Mouse (Mus musculus) megakaryocyte, embryonic 14.5 days (primary cell): ENCODE measurements at regions not wholly inside any gene's neighbourhood (a gene's known extent, or its start where the extent isn't known, plus 50 kb on each side); places are given as distances from the start of the nearest gene placed in this dataset.

Experiments
- H3K27me3 ChIP-seq: replicated peaks from 2 replicates; pipeline ENCODE3; 2012; ENCODE audit warnings: inconsistent platforms
- H3K36me3 ChIP-seq: replicated peaks from 2 replicates; pipeline ENCODE3; 2012; ENCODE audit warnings: low read length, inconsistent platforms, mixed read lengths
- H3K4me1 ChIP-seq: 2 replicates; pipeline ENCODE4 v1.6.1; 2012; ENCODE audit warnings: inconsistent platforms
- H3K4me3 ChIP-seq: replicated peaks from 2 replicates; pipeline ENCODE3; 2012; ENCODE audit warnings: moderate library complexity, mild to moderate bottlenecking, inconsistent platforms
- H3K9me3 ChIP-seq: 2 replicates; pipeline ENCODE4 v1.6.1; 2012; ENCODE audit warnings: inconsistent platforms
- FLI1 ChIP-seq: IDR thresholded peaks from 2 replicates; pipeline ENCODE4 v1.6.1; 2012; ENCODE audit warnings: low read length, inconsistent platforms, mixed read lengths
- GATA1 ChIP-seq: IDR thresholded peaks from 3 replicates; pipeline ENCODE4 v1.6.1; 2012; ENCODE audit warnings: mixed read lengths, low read length, inconsistent platforms, borderline replicate concordance

- TF ChIP-seq FLI1 (no peak), GATA1 (no peak)
- peaks cover 3% of the 10 kb centered on the region; the same call in 1 of the 2 replicates for H3K9me3 ChIP-seq
- no peaks in the 10 kb centered on the region for H3K27me3 ChIP-seq
- no peaks in the 10 kb centered on the region for H3K4me1 ChIP-seq
- H3K36me3 ChIP-seq, result no peaks in the 10 kb centered on the region
- H3K4me3 ChIP-seq, result no peak overlapping the region
These were observed 213.4 kb upstream of the Chrm2 start for GRCm38 (mm10) chr6:36174514-36174913.

DNA sequence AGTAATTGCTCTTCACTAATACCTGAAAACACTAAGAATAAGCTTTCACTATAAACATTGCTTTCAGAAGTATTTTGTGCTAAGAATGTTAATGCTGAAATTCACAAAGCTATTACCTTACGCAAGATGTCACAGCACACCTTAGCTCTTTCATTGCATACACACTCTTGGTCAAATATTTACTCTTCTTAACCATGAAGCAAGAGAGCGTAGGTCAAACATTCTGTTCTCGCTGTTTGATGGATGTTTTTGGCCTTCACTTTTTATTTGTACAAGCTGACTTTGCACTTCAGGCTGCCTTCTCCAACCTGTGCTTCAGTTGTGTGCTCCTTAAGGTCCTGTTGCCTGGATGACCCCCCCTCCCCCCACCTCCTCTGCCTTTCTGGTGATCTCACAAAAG is 212.8 kb upstream of the Chrm2 start:
- Histone ChIP-seq H3K27me3 (no peaks in the 10 kb centered on the region), H3K36me3 (no peaks in the 10 kb centered on the region), H3K4me1 (no peaks in the 10 kb centered on the region), H3K4me3 (no peak overlapping the region), H3K9me3 (peaks cover 3% of the 10 kb centered on the region; the same call in 1 of the 2 replicates)
- TF ChIP-seq GATA1, result no peak
- TF ChIP-seq FLI1, result no peak

DNA sequence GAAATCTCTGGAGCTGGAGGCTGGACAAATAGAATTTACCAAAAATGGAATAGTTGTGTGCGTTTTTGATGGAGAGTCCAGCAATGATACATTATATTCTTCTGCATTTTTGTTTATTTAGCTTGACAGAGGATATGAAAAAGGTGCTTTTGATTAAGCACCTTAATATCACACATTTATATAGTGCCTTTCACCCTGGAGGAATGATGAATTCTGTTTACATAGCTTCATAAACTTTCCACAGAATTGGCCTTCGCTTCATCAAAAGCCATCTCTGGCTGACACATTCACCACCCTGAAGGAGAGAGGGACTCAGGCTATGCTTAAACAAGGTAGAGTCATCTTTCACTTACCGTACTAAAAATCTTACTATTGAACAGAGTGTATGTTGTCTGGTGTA is 208.0 kb upstream of the Chrm2 start:
- Histone ChIP-seq H3K9me3 (peaks cover 3% of the 10 kb centered on the region; the same call in 1 of the 2 replicates), H3K27me3 (no peaks in the 10 kb centered on the region), H3K36me3 (no peaks in the 10 kb centered on the region), H3K4me1 (no peaks in the 10 kb centered on the region), H3K4me3 (no peak overlapping the region)
- TF ChIP-seq GATA1, result no peak
- no peak for TF ChIP-seq FLI1

DNA sequence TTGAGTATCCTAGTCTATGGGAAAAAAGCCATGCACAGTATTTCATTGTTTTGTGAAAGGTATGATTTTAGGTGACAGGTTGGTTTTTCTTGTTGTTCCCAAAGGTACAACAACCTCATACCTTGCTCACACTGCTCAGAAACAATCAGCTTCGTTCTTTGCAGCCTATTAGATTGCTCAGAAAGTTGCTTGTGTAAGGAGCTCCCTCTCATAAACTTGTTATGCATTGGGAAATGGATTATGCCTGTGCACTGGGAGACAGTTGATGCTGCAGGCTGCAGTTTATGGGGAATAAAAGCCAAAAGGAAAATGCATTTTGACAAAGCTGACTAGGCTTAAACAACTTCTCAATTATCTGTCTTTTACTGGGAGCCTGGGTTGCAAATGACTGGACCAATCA is 205.2 kb upstream of the Chrm2 start:
- Histone ChIP-seq H3K9me3 (peaks cover 3% of the 10 kb centered on the region; the same call in 1 of the 2 replicates), H3K4me1 (no peaks in the 10 kb centered on the region), H3K27me3 (no peaks in the 10 kb centered on the region), H3K36me3 (no peaks in the 10 kb centered on the region), H3K4me3 (no peak overlapping the region)
- TF ChIP-seq GATA1 (no peak), FLI1 (no peak)

- Histone ChIP-seq H3K9me3 (no peaks in the 10 kb centered on the region; the same call in 1 of the 2 replicates), H3K4me1 (no peaks in the 10 kb centered on the region), H3K36me3 (no peaks in the 10 kb centered on the region), H3K27me3 (no peaks in the 10 kb centered on the region), H3K4me3 (no peak overlapping the region)
- no peak for TF ChIP-seq GATA1
- no peak for TF ChIP-seq FLI1
These were observed 181.2 kb upstream of the Chrm2 start for GRCm38 (mm10) chr6:36206666-36207065.

GRCm38 (mm10) chr6:36221308-36221707 is 166.6 kb upstream of the Chrm2 start:
- Histone ChIP-seq H3K4me1 (no peaks in the 10 kb centered on the region), H3K36me3 (no peaks in the 10 kb centered on the region), H3K27me3 (no peaks in the 10 kb centered on the region), H3K4me3 (no peak overlapping the region), H3K9me3 (peaks cover 4% of the 10 kb centered on the region; the same call in 1 of the 2 replicates)
- no peak for TF ChIP-seq GATA1
- no peak for TF ChIP-seq FLI1

DNA sequence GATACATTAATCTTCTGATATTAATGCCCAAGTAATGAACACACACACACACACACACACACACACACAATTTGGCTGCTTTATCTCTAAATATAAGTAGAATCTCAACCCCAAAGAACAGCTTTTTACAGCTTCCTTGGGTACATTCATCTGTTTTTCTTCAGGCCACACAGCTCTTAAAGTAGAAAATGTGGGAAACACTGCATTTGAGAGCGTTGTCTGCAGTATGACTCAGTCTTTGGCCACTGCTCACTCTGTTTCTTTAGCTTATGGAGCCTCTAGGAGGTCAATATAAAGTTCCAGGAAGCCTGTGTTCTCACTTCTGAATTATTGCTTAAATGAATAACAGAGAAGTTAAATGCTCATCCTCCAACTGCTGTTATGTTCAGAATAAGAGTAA is 153.4 kb upstream of the Chrm2 start:
- no peaks in the 10 kb centered on the region for H3K4me1 ChIP-seq
- no peak overlapping the region for H3K4me3 ChIP-seq
- no peaks in the 10 kb centered on the region for H3K27me3 ChIP-seq
- H3K9me3 ChIP-seq, result peaks cover 10% of the 10 kb centered on the region; the same call in 1 of the 2 replicates
- H3K36me3 ChIP-seq, result no peaks in the 10 kb centered on the region
- no peak for TF ChIP-seq FLI1

DNA sequence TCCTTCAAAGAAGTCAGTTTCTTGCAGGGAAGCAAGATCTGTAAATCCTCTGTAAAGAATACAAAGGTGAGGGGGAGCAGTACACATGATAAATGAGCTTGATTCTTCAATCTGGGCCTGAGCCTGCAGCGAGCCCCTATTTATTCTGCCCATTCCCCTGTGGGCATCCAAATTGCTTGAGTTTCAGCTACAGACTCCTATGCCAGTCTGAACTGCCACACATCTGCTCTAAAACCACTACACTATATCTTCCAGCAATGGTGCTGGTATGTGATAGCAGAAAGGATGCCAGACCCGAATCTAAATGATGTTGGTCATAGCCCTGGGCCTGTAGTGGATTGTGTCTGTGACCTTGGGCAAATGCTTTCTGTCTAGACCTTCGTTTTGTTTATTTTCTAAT is 140.9 kb upstream of the Chrm2 start:
- H3K36me3 ChIP-seq, result no peaks in the 10 kb centered on the region
- no peaks in the 10 kb centered on the region for H3K4me1 ChIP-seq
- no peaks in the 10 kb centered on the region for H3K27me3 ChIP-seq
- no peak for TF ChIP-seq FLI1
- TF ChIP-seq GATA1, result no peak
- H3K9me3 ChIP-seq, result no peaks in the 10 kb centered on the region
- H3K4me3 ChIP-seq, result no peak overlapping the region

- no peaks in the 10 kb centered on the region for H3K27me3 ChIP-seq
- H3K4me1 ChIP-seq, result no peaks in the 10 kb centered on the region
- H3K36me3 ChIP-seq, result no peaks in the 10 kb centered on the region
- H3K4me3 ChIP-seq, result no peak overlapping the region
- TF ChIP-seq GATA1, result no peak
- no peak for TF ChIP-seq FLI1
- no peaks in the 10 kb centered on the region for H3K9me3 ChIP-seq
These were observed 139.7 kb upstream of the Chrm2 start for GRCm38 (mm10) chr6:36248219-36248618.

DNA sequence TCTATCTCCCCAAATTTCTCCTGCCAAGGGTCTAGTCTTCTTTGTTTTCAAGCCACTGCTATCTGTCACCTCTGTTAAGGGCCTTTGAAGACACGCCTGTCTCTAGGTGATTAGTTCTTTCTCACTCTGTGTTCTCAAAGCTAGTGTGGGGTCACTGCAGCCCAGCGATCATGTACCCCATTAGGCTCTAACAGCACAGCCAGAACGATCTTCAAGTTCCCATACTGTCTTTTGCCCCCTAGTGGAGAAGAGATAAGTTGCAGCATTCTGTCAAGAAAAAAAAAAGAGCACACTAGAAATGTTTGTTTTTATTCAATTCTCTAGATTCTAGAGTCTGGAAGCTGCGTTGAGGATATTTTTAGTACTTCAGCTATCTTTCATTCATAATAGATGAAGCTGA is 138.8 kb upstream of the Chrm2 start:
- Histone ChIP-seq H3K9me3 (no peaks in the 10 kb centered on the region), H3K27me3 (no peaks in the 10 kb centered on the region), H3K36me3 (no peaks in the 10 kb centered on the region), H3K4me3 (no peak overlapping the region), H3K4me1 (no peaks in the 10 kb centered on the region)
- TF ChIP-seq FLI1, result no peak
- no peak for TF ChIP-seq GATA1

GRCm38 (mm10) chr6:36266717-36267402 is 121.0 kb upstream of the Chrm2 start:
- H3K36me3 ChIP-seq, result no peaks in the 10 kb centered on the region
- peaks cover 12% of the 10 kb centered on the region for H3K9me3 ChIP-seq
- H3K4me1 ChIP-seq, result no peaks in the 10 kb centered on the region
- no peaks in the 10 kb centered on the region for H3K27me3 ChIP-seq
- H3K4me3 ChIP-seq, result no peak overlapping the region
- TF ChIP-seq GATA1, result no peak
- no peak for TF ChIP-seq FLI1
